Mouse (Mus musculus) kidney, postnatal 0 days (tissue): ENCODE data around the gene Col16a1. TPM values are rescaled to one million over a fixed set of nuclear protein-coding genes. Genes with fewer than 3 reads are reported as not detected.
A peak's percentile ranks its signal among the peaks of the same experiment; 100 is the strongest.

Experiments used
- ATAC-seq: fragments of 200-750 bp; cut with Nextera tagmentation; replicated peaks from 2 replicates; pipeline ENCODE4 v1.8.0; 2017; ENCODE audit warnings: low read depth, moderate number of reproducible peaks, moderate TSS enrichment, moderate library complexity; ENCODE audit not compliant: low FRiP score
- DNase-seq: peaks from one replicate; pipeline ENCODE4 v3.0.0-alpha.2; 2016; ENCODE audit warnings: low spot score
- H3K27ac ChIP-seq: fragments of 300-500 bp; sonication (generic); 2 replicates; pipeline ENCODE4 v1.5.1; 2014; ENCODE audit warnings: mild to moderate bottlenecking
- H3K27me3 ChIP-seq: fragments of 300-500 bp; sonication (generic); 2 replicates; pipeline ENCODE4 v1.6.1; 2014; ENCODE audit warnings: low read length, mixed read lengths; ENCODE audit not compliant: insufficient read depth
- H3K36me3 ChIP-seq: fragments of 300-500 bp; sonication (generic); 2 replicates; pipeline ENCODE4 v1.6.1; 2014; ENCODE audit warnings: low read length, mixed read lengths; ENCODE audit not compliant: insufficient read depth
- H3K4me1 ChIP-seq: fragments of 300-500 bp; sonication (generic); replicated peaks from 2 replicates; pipeline ENCODE4 v1.6.1; 2014; ENCODE audit warnings: antibody characterized with exemption, low read length, mixed read lengths; ENCODE audit not compliant: insufficient read depth
- H3K4me2 ChIP-seq: fragments of 300-500 bp; sonication (generic); 2 replicates; pipeline ENCODE4 v1.6.1; 2014; ENCODE audit warnings: mild to moderate bottlenecking, low read length, moderate library complexity, mixed read lengths
- H3K4me3 ChIP-seq: fragments of 300-500 bp; sonication (generic); replicated peaks from 2 replicates; pipeline ENCODE4 v1.5.1; 2014; ENCODE audit warnings: low read depth, low read length
- H3K9ac ChIP-seq: fragments of 300-500 bp; sonication (generic); 2 replicates; pipeline ENCODE4 v1.6.1; 2014; ENCODE audit warnings: low read depth, low read length
- H3K9me3 ChIP-seq: fragments of 300-500 bp; sonication (generic); replicated peaks from 2 replicates; pipeline ENCODE4 v1.6.1; 2016; ENCODE audit warnings: low read length, inconsistent platforms, mixed read lengths
- CTCF ChIP-seq: IDR thresholded peaks from 2 replicates; pipeline ENCODE4 v1.5.1; 2016; ENCODE audit warnings: antibody characterized with exemption, low read depth, mild to moderate bottlenecking, moderate library complexity
- WGBS: fragments of 180-500 bp; shearing (Covaris S2); extraction: QIAGEN DNeasy Blood & Tissue Kit; methylation state at CpG from one replicate; pipeline ENCODE4 v1.1.7; 2014; 5-methylcytosine and 5-hydroxymethylcytosine counted together
- polyA plus RNA-seq: library from polyadenylated mRNA; unstranded; fragments of >200 nt; fragmentation: Nextera tagmentation; extraction: Ambion mirVana; gene quantifications from 2 replicates; pipeline ENCODE4 v1.2.1, GENCODE M21; 2015

Gene Col16a1
- polyA plus RNA-seq, 1 experiment from 2014 or later, result 38.6 TPM

GRCm38 (mm10) chr4:130039351-130039750, 8.3 kb upstream of the Col16a1 start:
- no peak for TF ChIP-seq CTCF

GRCm38 (mm10) chr4:130041076-130041475, 6.6 kb upstream of the Col16a1 start:
- Histone ChIP-seq H3K9me3 (no peaks in the 10 kb centered on the region), H3K27ac (no peak overlapping the region), H3K9ac (no peak overlapping the region), H3K4me3 (no peak overlapping the region), H3K4me2 (no peak overlapping the region), H3K4me1 (peaks cover 6% of the 10 kb centered on the region), H3K27me3 (no peaks in the 10 kb centered on the region), H3K36me3 (no peaks in the 10 kb centered on the region)
- 84% methylated on average over 11 of the region's 11 CpGs for WGBS
- DNase-seq (no peak), ATAC-seq (no peak)
- no peak for TF ChIP-seq CTCF

More at GRCm38 (mm10) chr4:130039351-130039750, 8.3 kb upstream of the Col16a1 start:
- H3K9ac ChIP-seq, result no peak overlapping the region
- H3K27me3 ChIP-seq, result no peaks in the 10 kb centered on the region
- peaks cover 6% of the 10 kb centered on the region for H3K4me1 ChIP-seq
- no peak overlapping the region for H3K4me2 ChIP-seq
- no peak overlapping the region for H3K4me3 ChIP-seq
- no peaks in the 10 kb centered on the region for H3K9me3 ChIP-seq
- H3K36me3 ChIP-seq, result no peaks in the 10 kb centered on the region
- H3K27ac ChIP-seq, result no peak overlapping the region
- no peak for DNase-seq
- no peak for ATAC-seq
- 53% methylated on average over 5 of the region's 5 CpGs for WGBS

- TF ChIP-seq CTCF, result no peak
- Histone ChIP-seq H3K4me1 (no peaks in the 10 kb centered on the region), H3K4me3 (no peak overlapping the region), H3K27ac (no peak overlapping the region), H3K27me3 (0 out of 2 replicates have a peak, but pooled peaks cover 3% of the 10 kb centered on the region), H3K36me3 (no peaks in the 10 kb centered on the region), H3K9me3 (no peaks in the 10 kb centered on the region), H3K4me2 (no peak overlapping the region), H3K9ac (no peak overlapping the region)
- no peak for ATAC-seq
- DNase-seq, result no peak
- 90% methylated on average over 9 of the region's 9 CpGs for WGBS
Observed at GRCm38 (mm10) chr4:130044211-130044610, 3.4 kb upstream of the Col16a1 start.

- Histone ChIP-seq H3K9ac (no peak overlapping the region), H3K4me1 (peaks cover 3% of the 10 kb centered on the region; the same call in 1 of the 2 replicates), H3K4me3 (no peak overlapping the region), H3K27me3 (0 out of 2 replicates have a peak, but pooled peaks cover 3% of the 10 kb centered on the region), H3K27ac (peak overlapping the region; percentile 92), H3K36me3 (no peaks in the 10 kb centered on the region), H3K9me3 (no peaks in the 10 kb centered on the region), H3K4me2 (peak overlapping the region; percentile 13; the same call in 1 of the 2 replicates)
- ATAC-seq, result no peak
- DNase-seq, result peak; percentile 78
- WGBS, result 27% methylated on average over 14 of the region's 14 CpGs
- peak; percentile 25; the same call in 1 of the 2 replicates for TF ChIP-seq CTCF
Observed at GRCm38 (mm10) chr4:130045609-130046008, 2.0 kb upstream of the Col16a1 start.

GRCm38 (mm10) chr4:130048203-130048479, 501 bp downstream of the Col16a1 start:
- H3K27ac ChIP-seq, result peak overlapping the region; percentile 92
- peak overlapping the region; percentile 43 for H3K4me3 ChIP-seq
- peak overlapping the region; percentile 72 for H3K9ac ChIP-seq
- DNase-seq, result no peak
- 38% methylated on average over 4 of the region's 4 CpGs for WGBS
- no peak for ATAC-seq
- H3K9me3 ChIP-seq, result no peaks in the 10 kb centered on the region
- TF ChIP-seq CTCF, result no peak
- no peaks in the 10 kb centered on the region for H3K36me3 ChIP-seq
- peaks cover 3% of the 10 kb centered on the region; the same call in 1 of the 2 replicates for H3K4me1 ChIP-seq
- H3K4me2 ChIP-seq, result peak overlapping the region; percentile 72
- 0 out of 2 replicates have a peak, but pooled peaks cover 3% of the 10 kb centered on the region for H3K27me3 ChIP-seq

GRCm38 (mm10) chr4:130050056-130050824, 2.6 kb downstream of the Col16a1 start:
- peaks cover 3% of the 10 kb centered on the region; the same call in 1 of the 2 replicates for H3K4me1 ChIP-seq
- 79% methylated on average over 8 of the region's 8 CpGs for WGBS
- ATAC-seq, result peak; percentile 25; the same call in 1 of the 2 replicates
- DNase-seq, result peak; percentile 82
- H3K4me2 ChIP-seq, result no peak overlapping the region
- no peak overlapping the region for H3K27ac ChIP-seq
- no peaks in the 10 kb centered on the region for H3K36me3 ChIP-seq
- H3K9me3 ChIP-seq, result no peaks in the 10 kb centered on the region
- H3K27me3 ChIP-seq, result 0 out of 2 replicates have a peak, but pooled peaks cover 3% of the 10 kb centered on the region
- no peak for TF ChIP-seq CTCF
- H3K9ac ChIP-seq, result no peak overlapping the region
- H3K4me3 ChIP-seq, result no peak overlapping the region
